Mouse (Mus musculus) limb, embryonic 15.5 days (tissue): ENCODE results near the gene Cpeb2. TPM values are rescaled to one million over a fixed set of nuclear protein-coding genes. Genes with fewer than 3 reads are reported as not detected.

ENCODE experiments used
- ATAC-seq: fragments of 200-750 bp; cut with Nextera tagmentation; 2 replicates; pipeline ENCODE4 v1.8.0; 2017; ENCODE audit warnings: low read depth, moderate TSS enrichment; ENCODE audit not compliant: insufficient number of reproducible peaks, low FRiP score, low TSS enrichment
- H3K27ac ChIP-seq: fragments of 300-500 bp; sonication (generic); 2 replicates; pipeline ENCODE4 v1.5.1; 2015; ENCODE audit warnings: moderate library complexity, mild to moderate bottlenecking, inconsistent platforms
- H3K27me3 ChIP-seq: fragments of 300-500 bp; sonication (generic); 2 replicates; pipeline ENCODE4 v1.6.1; 2015; ENCODE audit warnings: inconsistent platforms
- H3K36me3 ChIP-seq: fragments of 300-500 bp; sonication (generic); 2 replicates; pipeline ENCODE4 v1.6.1; 2015; ENCODE audit warnings: inconsistent platforms
- H3K4me1 ChIP-seq: fragments of 300-500 bp; sonication (generic); 2 replicates; pipeline ENCODE4 v1.6.1; 2015; ENCODE audit warnings: inconsistent platforms
- H3K4me2 ChIP-seq: fragments of 300-500 bp; sonication (generic); 2 replicates; pipeline ENCODE4 v1.6.1; 2015; ENCODE audit warnings: mild to moderate bottlenecking, inconsistent platforms
- H3K4me3 ChIP-seq: fragments of 300-500 bp; sonication (generic); 2 replicates; pipeline ENCODE4 v1.5.1; 2015; ENCODE audit warnings: mild to moderate bottlenecking, inconsistent platforms
- H3K9ac ChIP-seq: fragments of 300-500 bp; sonication (generic); 2 replicates; pipeline ENCODE4 v1.6.1; 2015; ENCODE audit warnings: inconsistent platforms
- H3K9me3 ChIP-seq: fragments of 300-500 bp; sonication (generic); 2 replicates; pipeline ENCODE4 v1.6.1; 2016; ENCODE audit warnings: inconsistent platforms
- whole genome bisulfite sequencing: fragments of 180-500 bp; shearing (Covaris S2); methylation state at CpG from one replicate; pipeline ENCODE4 v1.1.7; 2015; 5-methylcytosine and 5-hydroxymethylcytosine counted together
- polyA plus RNA-seq: library from polyadenylated mRNA; unstranded; fragments of >200 nt; fragmentation: Nextera tagmentation; extraction: Ambion mirVana; gene quantifications from 2 replicates; pipeline ENCODE4 v1.2.1, GENCODE M21; 2015

Gene Cpeb2
- polyA plus RNA-seq, 1 experiment from 2014 or later: 6.0 TPM

DNA sequence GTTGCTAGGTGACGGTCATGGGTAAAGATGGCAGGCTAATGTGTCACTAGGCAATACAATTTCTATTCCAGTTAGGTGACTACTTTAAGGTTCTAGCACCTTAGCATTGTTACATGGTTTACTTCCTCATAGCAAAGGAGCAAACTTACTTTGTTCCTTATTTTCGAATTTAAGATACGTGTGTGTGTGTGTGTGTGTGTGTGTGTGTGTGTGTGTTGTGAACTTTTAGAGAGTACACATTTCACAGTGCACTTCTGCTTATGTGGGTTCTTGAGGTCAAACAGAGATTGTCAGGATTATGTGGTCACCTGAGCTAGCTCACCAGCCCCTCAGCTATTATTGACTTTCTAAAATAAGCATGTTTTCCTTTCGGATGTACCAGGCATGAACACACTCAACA is 60.2 kb downstream of the Cpeb2 start:
- H3K9ac ChIP-seq: no peak overlapping the region
- ATAC-seq: no peak
- WGBS: 85% methylated on average over 4 of the region's 4 CpGs
- no peaks in the 10 kb centered on the region for H3K9me3 ChIP-seq
- no peaks in the 10 kb centered on the region for H3K4me1 ChIP-seq
- H3K27ac ChIP-seq: no peak overlapping the region
- H3K4me2 ChIP-seq: no peak overlapping the region
- no peaks in the 10 kb centered on the region for H3K36me3 ChIP-seq
- no peaks in the 10 kb centered on the region for H3K27me3 ChIP-seq
- H3K4me3 ChIP-seq: no peak overlapping the region

DNA sequence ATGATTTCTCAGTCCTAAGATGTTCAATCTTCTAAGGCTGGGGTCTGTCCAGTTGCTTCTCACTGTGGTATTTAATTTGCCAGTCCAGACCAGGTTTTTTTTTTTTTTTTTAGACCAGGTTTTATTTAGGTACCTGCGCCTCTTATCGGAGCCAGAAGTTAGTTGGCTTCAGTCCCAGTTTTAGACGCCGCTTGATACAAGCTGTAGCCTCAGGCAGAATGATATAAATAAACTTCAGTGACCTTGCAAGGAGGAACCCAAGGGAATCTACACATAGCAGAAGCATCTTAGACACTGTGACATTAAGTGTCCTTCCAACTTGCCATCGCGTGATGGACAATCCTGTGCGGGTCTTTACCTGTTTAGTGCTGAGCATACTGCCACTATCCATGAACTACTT is 64.5 kb downstream of the Cpeb2 start:
- Histone ChIP-seq H3K4me3 (no peak overlapping the region), H3K9ac (no peak overlapping the region), H3K36me3 (no peaks in the 10 kb centered on the region), H3K4me1 (no peaks in the 10 kb centered on the region), H3K27ac (no peak overlapping the region), H3K9me3 (no peaks in the 10 kb centered on the region), H3K4me2 (no peak overlapping the region), H3K27me3 (no peaks in the 10 kb centered on the region)
- ATAC-seq: no peak
- WGBS: 50% methylated on average over 7 of the region's 7 CpGs

DNA sequence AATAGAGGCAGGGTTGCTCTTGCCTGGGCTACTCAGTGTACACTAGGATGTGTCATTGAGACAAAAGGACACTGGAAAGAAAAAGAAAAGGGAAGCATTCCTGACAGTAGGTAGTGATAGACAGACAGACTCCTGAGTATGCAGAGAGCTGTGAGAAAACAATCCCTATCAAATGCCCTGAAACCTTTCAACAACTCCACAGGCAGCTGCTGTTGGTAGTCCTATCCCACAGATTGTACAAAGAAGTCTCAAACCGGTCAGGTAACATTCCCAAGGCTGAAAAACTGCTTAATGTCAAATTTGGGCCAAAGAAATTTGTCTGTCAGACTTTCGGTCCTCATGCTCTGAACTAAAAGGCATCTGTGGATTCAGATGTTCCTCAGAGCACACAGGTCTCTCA is 66.0 kb downstream of the Cpeb2 start:
- H3K36me3 ChIP-seq: no peaks in the 10 kb centered on the region
- H3K27me3 ChIP-seq: no peaks in the 10 kb centered on the region
- H3K4me1 ChIP-seq: no peaks in the 10 kb centered on the region
- WGBS: 61% methylated on average over 2 of the region's 2 CpGs
- H3K4me2 ChIP-seq: no peak overlapping the region
- ATAC-seq: no peak
- H3K9me3 ChIP-seq: no peaks in the 10 kb centered on the region
- no peak overlapping the region for H3K9ac ChIP-seq
- no peak overlapping the region for H3K4me3 ChIP-seq
- no peak overlapping the region for H3K27ac ChIP-seq

DNA sequence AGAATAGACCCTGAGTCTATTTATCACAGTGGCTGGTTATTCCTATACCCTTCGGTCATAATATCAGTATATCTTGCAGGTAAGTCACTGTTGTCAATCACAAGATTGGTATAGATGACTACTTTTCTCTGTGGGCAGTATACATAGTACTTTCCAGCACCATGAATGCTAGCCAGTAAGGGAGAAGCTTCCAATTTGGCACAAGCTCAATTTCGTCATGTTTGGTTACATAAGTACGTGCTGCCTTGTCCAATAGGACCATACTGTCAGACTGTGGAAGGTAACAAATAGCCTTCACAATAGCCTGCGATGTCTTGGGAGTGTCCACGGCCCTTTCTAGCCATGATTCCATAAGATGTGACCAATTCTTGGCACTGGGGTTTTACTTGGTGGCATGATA is 67.1 kb downstream of the Cpeb2 start:
- Histone ChIP-seq H3K4me2 (no peak overlapping the region), H3K27ac (no peak overlapping the region), H3K4me1 (no peaks in the 10 kb centered on the region), H3K36me3 (no peaks in the 10 kb centered on the region), H3K9ac (no peak overlapping the region), H3K4me3 (no peak overlapping the region), H3K9me3 (no peaks in the 10 kb centered on the region), H3K27me3 (no peaks in the 10 kb centered on the region)
- no peak for ATAC-seq
- 91% methylated on average over 5 of the region's 5 CpGs for WGBS

DNA sequence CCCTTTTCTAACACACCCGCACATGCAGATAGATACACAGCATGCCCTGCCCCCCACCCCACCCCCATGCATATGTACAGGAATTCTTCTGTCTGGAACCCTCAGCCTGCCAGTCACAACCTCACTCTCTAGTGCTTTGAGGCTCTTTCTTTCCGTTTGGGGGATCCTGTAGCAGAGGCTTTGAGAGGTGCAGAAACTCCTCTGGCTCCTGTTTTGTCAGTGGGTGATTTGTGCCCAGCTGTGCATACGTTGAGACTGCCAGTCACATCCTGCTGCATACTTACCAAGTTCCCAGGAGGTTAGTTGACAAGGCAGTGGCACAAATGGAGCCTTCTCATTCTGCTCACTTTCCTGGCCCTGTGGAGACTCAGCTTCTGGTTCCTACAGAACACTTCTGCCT is 68.0 kb downstream of the Cpeb2 start:
- WGBS: 53% methylated on average over 3 of the region's 3 CpGs
- Histone ChIP-seq H3K9me3 (no peaks in the 10 kb centered on the region), H3K4me2 (no peak overlapping the region), H3K36me3 (no peaks in the 10 kb centered on the region), H3K27ac (no peak overlapping the region), H3K27me3 (no peaks in the 10 kb centered on the region), H3K4me3 (no peak overlapping the region), H3K9ac (no peak overlapping the region), H3K4me1 (no peaks in the 10 kb centered on the region)
- ATAC-seq: no peak

DNA sequence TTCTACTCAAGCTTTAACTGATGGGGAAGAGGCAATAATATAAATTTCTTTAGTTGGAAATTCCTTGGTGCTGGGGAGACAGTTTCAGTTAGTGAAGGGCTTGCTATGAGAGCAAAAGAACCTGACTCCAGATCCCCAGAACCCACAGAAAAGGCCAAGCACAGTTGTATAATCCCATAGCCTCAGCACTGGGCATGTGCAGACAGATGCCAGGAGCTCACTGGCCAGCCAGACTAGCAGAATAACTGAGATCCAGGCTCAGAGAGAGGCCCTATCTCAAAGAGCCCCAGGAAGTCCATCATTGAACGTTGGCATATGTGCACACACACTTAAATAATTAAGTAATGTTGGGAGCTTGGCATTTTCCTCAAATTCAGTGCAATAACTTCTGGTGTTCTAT is 70.5 kb downstream of the Cpeb2 start:
- H3K4me1 ChIP-seq: no peaks in the 10 kb centered on the region
- WGBS: 50% methylated on average over 1 of the region's 1 CpGs
- no peak for ATAC-seq

DNA sequence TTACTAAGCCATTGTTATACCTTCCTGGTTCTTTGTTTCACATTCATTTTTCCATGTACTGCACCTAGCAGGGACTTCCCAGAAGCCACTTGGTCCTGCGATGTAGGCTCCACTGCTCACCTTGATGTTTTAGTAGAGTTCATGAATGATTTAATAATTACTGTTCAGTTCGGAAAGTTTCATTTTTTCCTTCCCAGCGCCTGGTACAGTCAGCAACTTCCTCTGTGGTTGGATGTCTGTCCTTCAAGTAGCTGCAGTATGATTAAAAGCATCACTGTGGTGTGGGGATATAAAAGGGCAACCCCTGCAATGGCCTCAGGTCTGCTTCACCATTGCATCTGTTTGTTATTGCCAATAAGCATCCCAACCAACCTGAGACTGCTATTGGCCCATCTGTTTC is 72.5 kb downstream of the Cpeb2 start:
- 72% methylated on average over 3 of the region's 3 CpGs for WGBS
- no peak for ATAC-seq

More for the DNA sequence above, 70.5 kb downstream of the Cpeb2 start:
- H3K27ac ChIP-seq: no peak overlapping the region
- no peak overlapping the region for H3K4me2 ChIP-seq
- H3K4me3 ChIP-seq: no peak overlapping the region
- H3K9ac ChIP-seq: no peak overlapping the region
- H3K36me3 ChIP-seq: no peaks in the 10 kb centered on the region
- H3K9me3 ChIP-seq: no peaks in the 10 kb centered on the region
- no peaks in the 10 kb centered on the region for H3K27me3 ChIP-seq

DNA sequence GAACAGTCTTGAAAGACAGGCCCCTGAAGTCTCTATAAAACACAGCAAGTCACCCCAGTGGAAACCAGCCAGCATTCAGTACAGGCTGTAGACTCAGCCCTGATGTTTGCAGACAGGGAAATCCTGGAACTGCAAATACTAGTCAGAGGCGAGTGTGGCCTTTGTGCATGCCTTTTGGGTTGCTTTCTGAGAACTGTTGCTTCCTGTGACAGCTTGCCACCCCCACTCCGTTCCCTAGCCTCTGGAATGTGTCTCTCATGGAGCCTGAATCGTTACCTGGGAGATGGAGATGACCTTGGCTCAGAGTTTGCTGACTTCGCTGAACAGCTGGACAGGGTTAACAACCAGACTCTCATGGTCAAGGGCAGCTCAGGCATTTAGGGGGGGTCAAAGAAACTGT is 77.0 kb downstream of the Cpeb2 start:
- no peak overlapping the region for H3K9ac ChIP-seq
- H3K27me3 ChIP-seq: no peaks in the 10 kb centered on the region
- no peak overlapping the region for H3K4me3 ChIP-seq
- no peaks in the 10 kb centered on the region for H3K9me3 ChIP-seq
- no peaks in the 10 kb centered on the region for H3K36me3 ChIP-seq
- ATAC-seq: no peak
- H3K4me1 ChIP-seq: no peaks in the 10 kb centered on the region
- H3K4me2 ChIP-seq: no peak overlapping the region
- 37% methylated on average over 4 of the region's 4 CpGs for WGBS
- no peak overlapping the region for H3K27ac ChIP-seq

More for the DNA sequence above, 72.5 kb downstream of the Cpeb2 start:
- Histone ChIP-seq H3K4me1 (no peaks in the 10 kb centered on the region), H3K4me3 (no peak overlapping the region), H3K27ac (no peak overlapping the region), H3K27me3 (no peaks in the 10 kb centered on the region), H3K36me3 (no peaks in the 10 kb centered on the region), H3K9me3 (no peaks in the 10 kb centered on the region), H3K4me2 (no peak overlapping the region), H3K9ac (no peak overlapping the region)

DNA sequence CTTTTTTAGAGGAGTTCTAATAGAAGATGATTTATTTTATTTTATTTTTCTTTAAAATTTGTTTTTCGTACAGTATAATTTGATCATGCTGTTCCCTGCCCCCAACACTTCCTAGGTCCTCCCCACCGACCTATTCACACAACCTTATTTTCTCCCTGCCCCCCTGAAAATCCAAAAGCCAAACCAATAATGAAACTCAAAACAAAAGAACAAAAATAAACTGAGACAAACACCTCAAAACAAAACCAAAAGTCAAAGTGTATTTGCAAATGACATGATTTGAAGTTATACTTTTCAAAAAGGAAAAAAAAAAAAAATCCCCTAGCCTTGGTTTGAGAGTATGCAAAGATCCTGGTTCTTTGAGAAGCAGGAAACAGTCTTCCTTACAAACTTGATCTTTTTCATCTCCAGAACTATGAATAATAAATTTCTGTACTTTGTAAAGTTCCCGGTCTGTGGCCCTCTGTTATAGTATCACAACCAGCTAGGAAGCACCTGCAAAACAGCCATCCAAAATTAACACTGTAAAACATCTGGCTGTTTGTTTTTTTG is 91.4 kb downstream of the Cpeb2 start:
- no peak for ATAC-seq

DNA sequence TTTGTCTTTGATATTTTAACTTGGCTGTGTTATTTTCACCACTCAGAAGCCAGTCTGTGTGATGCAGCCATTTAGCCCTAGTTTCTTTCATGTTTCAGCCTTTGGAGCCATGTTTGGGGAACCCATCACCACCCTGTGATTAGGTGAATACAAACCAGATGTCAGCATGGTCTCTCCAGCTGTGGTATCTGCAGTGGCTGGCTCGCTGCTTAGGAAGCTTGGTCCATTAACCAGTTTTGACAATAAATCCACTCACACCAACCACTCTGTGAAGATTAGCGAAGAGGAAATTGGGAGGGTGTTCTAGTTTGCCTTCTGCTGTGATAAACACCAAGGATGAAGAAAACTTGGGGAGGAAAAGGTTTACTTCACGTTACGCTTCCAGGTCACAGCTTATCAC is 92.6 kb downstream of the Cpeb2 start:
- no peak for ATAC-seq
- no peak overlapping the region for H3K27ac ChIP-seq

More for the DNA sequence above, 91.4 kb downstream of the Cpeb2 start:
- Histone ChIP-seq H3K4me1 (peaks cover 9% of the 10 kb centered on the region), H3K27me3 (no peaks in the 10 kb centered on the region), H3K27ac (no peak overlapping the region), H3K36me3 (no peaks in the 10 kb centered on the region), H3K9me3 (no peaks in the 10 kb centered on the region), H3K4me3 (no peak overlapping the region), H3K9ac (no peak overlapping the region), H3K4me2 (no peak overlapping the region)
- 80% methylated on average over 3 of the region's 3 CpGs for WGBS

DNA sequence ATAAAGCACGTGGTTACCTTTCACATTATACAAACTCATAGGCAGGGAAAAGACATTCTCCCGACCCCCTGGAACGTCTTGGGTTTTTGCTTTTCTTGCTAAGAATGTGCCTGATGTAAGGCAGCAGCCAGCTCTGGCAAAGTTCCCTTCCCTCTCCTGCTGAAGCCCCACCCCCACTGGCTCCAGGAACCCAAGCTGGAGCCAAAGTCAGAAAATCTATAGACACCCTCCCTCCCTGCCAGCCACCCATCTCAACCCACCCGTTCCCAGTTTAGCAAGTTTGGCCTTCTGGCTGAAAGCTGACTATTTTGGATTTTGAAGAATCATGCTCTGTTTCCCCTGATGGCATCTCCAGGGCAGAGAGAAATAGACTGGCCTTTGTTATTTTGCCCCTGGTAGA is 95.6 kb downstream of the Cpeb2 start:
- H3K4me1 ChIP-seq: peaks cover 9% of the 10 kb centered on the region
- no peak for ATAC-seq
- no peak overlapping the region for H3K27ac ChIP-seq
- H3K4me3 ChIP-seq: no peak overlapping the region
- H3K9ac ChIP-seq: no peak overlapping the region
- no peak overlapping the region for H3K4me2 ChIP-seq
- WGBS: 17% methylated on average over 4 of the region's 4 CpGs
- no peaks in the 10 kb centered on the region for H3K36me3 ChIP-seq
- no peaks in the 10 kb centered on the region for H3K27me3 ChIP-seq
- no peaks in the 10 kb centered on the region for H3K9me3 ChIP-seq

More for the DNA sequence above, 92.6 kb downstream of the Cpeb2 start:
- Histone ChIP-seq H3K27me3 (no peaks in the 10 kb centered on the region), H3K9me3 (no peaks in the 10 kb centered on the region), H3K4me1 (peaks cover 9% of the 10 kb centered on the region), H3K4me2 (no peak overlapping the region), H3K9ac (no peak overlapping the region), H3K36me3 (no peaks in the 10 kb centered on the region), H3K4me3 (no peak overlapping the region)
- 33% methylated on average over 4 of the region's 4 CpGs for WGBS

DNA sequence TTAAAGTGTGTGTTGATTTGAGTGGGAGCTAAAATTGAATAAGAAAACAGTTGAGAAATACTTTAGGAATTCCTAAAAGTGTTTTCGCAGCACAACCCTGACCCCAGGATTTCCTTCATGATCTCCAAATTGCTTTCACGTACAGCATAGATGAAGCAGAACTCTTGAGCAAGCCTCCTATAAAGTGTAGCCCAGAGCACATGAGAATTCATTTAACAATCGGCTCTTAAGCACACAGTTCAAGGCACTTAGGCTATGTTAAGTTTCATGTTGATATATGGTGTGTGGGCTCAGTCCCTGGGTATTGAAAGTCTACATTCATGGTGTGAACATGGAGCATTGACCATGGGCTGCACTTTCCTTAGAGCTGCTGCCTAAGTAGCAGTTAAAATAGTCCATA is 97.3 kb downstream of the Cpeb2 start:
- H3K36me3 ChIP-seq: no peaks in the 10 kb centered on the region
- H3K4me1 ChIP-seq: peaks cover 9% of the 10 kb centered on the region
- no peaks in the 10 kb centered on the region for H3K27me3 ChIP-seq
- H3K27ac ChIP-seq: no peak overlapping the region
- no peak overlapping the region for H3K4me2 ChIP-seq
- no peak for ATAC-seq
- H3K9ac ChIP-seq: no peak overlapping the region
- no peak overlapping the region for H3K4me3 ChIP-seq
- no peaks in the 10 kb centered on the region for H3K9me3 ChIP-seq
- 32% methylated on average over 3 of the region's 3 CpGs for WGBS

DNA sequence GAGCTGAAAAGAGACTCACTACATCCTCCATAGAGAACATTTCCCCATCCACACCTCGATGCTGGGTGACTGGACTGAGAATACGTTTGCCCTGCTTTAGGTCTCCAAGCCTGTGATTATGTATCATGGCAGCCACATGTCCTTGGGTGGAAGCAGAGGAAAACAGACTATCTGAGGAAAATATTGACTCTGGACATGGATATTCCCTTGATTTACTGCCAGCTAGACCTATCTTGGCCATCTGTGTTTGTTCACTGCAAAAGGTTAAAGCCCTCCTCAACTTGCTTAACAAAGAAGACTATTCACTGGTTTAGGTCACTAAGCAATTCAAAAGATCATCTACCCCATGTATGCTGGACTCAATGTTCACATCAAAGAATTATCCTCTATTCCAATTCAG is 101.5 kb downstream of the Cpeb2 start:
- no peak overlapping the region for H3K4me3 ChIP-seq
- H3K27me3 ChIP-seq: no peaks in the 10 kb centered on the region
- no peak overlapping the region for H3K4me2 ChIP-seq
- no peak overlapping the region for H3K9ac ChIP-seq
- whole genome bisulfite sequencing: 80% methylated on average over 2 of the region's 2 CpGs
- H3K4me1 ChIP-seq: no peaks in the 10 kb centered on the region
- no peaks in the 10 kb centered on the region for H3K36me3 ChIP-seq
- H3K9me3 ChIP-seq: no peaks in the 10 kb centered on the region
- H3K27ac ChIP-seq: no peak overlapping the region
- ATAC-seq: no peak
